Mouse (Mus musculus) macrophage (primary cell): ENCODE measurements around the gene Haus6. TPM values are rescaled to one million over a fixed set of nuclear protein-coding genes. Genes with fewer than 3 reads are reported as not detected.

Source experiments
- H3K27ac ChIP-seq: fragments of 350-480 bp; formaldehyde crosslinking; 2 replicates; pipeline ENCODE4 v1.9.0; 2021
- H3K36me3 ChIP-seq: fragments of 350-480 bp; formaldehyde crosslinking; 2 replicates; pipeline ENCODE4 v1.9.0; 2021; ENCODE audit errors: inconsistent target
- H3K4me3 ChIP-seq: fragments of 350-480 bp; formaldehyde crosslinking; 2 replicates; pipeline ENCODE4 v1.9.0; 2021; ENCODE audit errors: inconsistent target
- H3K79me2 ChIP-seq: fragments of 350-480 bp; formaldehyde crosslinking; 2 replicates; pipeline ENCODE4 v1.9.0; 2021; ENCODE audit errors: inconsistent target
- WGBS: methylation state at CpG from one replicate; pipeline ENCODE4 v1.1.7; 2026; ENCODE audit warnings: inconsistent platforms; ENCODE audit not compliant: missing documents; 5-methylcytosine and 5-hydroxymethylcytosine counted together
- polyA plus RNA-seq: library from polyadenylated mRNA; stranded (reverse); fragments of 250-400 nt; gene quantifications from 3 replicates; pipeline ENCODE4 v1.2.4, GENCODE M21; 2018; ENCODE audit warnings: inconsistent platforms

Gene Haus6
- polyA plus RNA-seq, 1 experiment from 2014 or later: 3.5 TPM

DNA sequence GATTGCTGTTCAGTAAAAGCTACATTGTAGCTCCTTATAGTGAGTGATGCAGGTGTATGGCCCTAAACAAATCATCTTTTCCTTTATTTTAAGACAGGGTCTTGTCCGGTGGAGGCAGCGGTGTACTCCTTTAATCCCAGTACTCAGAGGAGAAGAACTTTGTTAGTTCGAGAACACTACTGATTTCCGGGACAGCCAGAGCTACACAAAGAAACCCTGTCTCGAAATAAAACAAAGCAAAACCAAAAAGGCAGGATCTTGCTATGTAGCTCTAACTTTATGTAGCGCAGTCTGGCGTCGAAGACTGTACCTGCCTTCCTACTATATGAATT is 400 bp upstream of the Haus6 start:
- Histone ChIP-seq H3K36me3 (no peaks in the 10 kb centered on the region), H3K4me3 (peak overlapping the region; percentile 85), H3K27ac (peak overlapping the region; percentile 67), H3K79me2 (peaks cover 46% of the 10 kb centered on the region)
- WGBS: 38% methylated on average over 8 of the region's 8 CpGs

DNA sequence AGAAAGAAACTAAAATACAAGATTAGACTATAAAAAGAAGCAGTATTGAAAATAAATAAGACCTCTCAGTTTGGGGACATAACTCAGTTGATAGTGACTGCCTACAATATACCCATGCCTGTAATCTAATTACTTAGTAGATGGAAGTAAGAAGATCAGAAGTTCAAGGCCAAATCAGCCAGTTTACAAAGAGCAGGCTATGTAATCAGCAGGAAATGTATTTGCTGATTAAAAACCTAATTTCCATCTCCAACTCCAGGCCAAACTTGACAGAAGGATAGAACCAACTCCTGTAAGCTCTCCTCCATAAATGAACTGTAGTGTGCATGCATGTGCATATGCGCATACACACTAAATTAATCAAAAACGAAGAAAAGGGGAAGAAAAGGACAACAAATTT is 20.6 kb downstream of the Haus6 start:
- Histone ChIP-seq H3K79me2 (no peaks in the 10 kb centered on the region), H3K4me3 (no peak overlapping the region), H3K27ac (no peak overlapping the region), H3K36me3 (no peaks in the 10 kb centered on the region; the same call in 1 of the 2 replicates)
- WGBS: 100% methylated on average over 2 of the region's 2 CpGs

DNA sequence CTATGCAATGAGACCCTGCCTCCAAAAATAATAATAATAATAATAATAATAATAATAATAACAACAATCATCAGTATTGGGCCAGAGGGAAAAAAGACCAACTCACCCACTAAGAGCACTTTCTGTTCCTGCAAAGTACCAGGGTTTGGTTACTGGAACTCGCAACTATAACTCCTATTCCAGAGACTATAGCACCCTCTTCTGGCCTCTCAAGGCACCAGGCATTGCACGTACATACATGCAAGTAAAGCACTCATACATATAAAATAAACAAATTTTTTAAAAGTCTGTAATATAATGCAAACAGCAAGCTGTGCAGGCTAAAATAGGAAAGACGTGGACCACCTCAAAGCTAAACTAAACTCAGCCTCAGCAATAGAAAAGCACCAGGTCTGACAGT is 23.6 kb downstream of the Haus6 start:
- peaks cover 12% of the 10 kb centered on the region; the same call in 1 of the 2 replicates for H3K36me3 ChIP-seq
- 86% methylated on average over 3 of the region's 3 CpGs for WGBS
- no peak overlapping the region for H3K4me3 ChIP-seq
- no peak overlapping the region for H3K27ac ChIP-seq
- H3K79me2 ChIP-seq: no peaks in the 10 kb centered on the region

DNA sequence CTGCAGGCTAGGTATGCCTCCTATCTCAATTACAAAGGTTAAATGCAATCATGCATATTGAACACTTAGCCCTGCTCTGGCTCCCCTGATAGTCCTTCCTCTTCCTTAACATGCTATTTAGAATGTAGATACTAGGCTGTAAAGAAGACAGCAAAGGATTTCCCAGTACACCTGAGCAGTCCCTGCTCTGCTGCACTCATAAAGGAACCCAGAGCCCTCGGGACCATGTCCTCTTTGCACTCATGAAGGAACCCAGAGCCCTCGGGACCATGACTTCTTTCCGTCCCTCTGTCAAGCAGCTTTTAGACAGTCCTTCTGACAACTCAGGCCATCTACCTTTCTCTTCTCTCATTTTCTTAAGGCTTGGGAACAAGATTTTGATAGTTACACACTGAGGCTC is 31.3 kb downstream of the Haus6 start:
- H3K27ac ChIP-seq: peak overlapping the region; percentile 44
- H3K4me3 ChIP-seq: no peak overlapping the region
- 84% methylated on average over 3 of the region's 3 CpGs for WGBS
- H3K79me2 ChIP-seq: peaks cover 34% of the 10 kb centered on the region
- peaks cover 9% of the 10 kb centered on the region; the same call in 1 of the 2 replicates for H3K36me3 ChIP-seq

DNA sequence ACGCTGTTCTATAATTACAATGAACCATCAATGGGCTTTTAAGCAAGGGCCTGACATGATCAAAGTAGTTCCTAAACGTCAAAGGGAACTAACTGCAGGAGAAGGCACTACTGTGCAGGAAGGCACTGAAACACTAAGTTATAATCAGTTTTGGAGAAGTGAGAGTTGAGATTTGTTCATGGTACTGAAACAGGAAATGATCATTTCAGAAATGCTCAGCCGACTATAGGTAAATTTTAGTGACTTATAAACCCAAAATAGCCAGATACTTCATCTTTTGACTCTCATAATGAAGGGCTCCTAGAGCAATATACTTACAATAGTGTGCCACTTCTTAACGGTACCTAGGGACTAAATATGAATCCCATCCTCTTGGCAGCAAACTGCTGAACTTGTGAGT is 31.8 kb downstream of the Haus6 start:
- 19% methylated on average over 4 of the region's 4 CpGs for WGBS
- Histone ChIP-seq H3K27ac (peak overlapping the region; percentile 44), H3K4me3 (no peak overlapping the region), H3K79me2 (peaks cover 34% of the 10 kb centered on the region), H3K36me3 (0 out of 2 replicates have a peak, but pooled peaks cover 4% of the 10 kb centered on the region)

DNA sequence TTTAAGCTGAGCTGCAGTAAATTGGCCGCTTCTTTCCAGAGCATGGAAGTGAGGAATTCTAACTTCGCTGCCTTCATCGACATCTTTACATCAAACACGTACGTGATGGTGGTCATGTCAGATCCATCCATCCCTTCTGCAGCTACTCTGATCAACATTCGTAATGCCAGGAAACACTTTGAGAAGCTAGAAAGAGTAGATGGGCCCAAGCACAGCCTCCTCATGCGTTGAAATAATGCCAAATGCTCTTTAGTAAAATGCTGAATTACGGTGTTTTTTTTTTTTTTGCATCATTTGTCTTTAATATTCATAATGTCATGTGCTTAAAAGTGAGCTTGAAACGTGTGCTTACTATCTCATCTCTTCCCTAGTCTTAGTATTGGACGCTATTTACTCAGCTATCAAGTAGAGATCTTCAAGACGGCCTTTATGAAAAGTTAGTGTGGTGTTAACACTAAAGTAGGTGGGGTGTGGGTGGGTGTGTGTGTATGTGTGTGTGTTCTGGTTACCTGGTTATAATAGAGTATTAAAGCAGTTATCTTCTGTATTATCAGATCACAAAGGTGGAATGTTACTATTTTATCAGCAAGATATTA is 35.1 kb downstream of the Haus6 start:
- Histone ChIP-seq H3K36me3 (no peaks in the 10 kb centered on the region), H3K4me3 (peak overlapping the region; percentile 85), H3K79me2 (peaks cover 34% of the 10 kb centered on the region), H3K27ac (peak overlapping the region; percentile 51)
- WGBS: 27% methylated on average over 11 of the region's 11 CpGs

DNA sequence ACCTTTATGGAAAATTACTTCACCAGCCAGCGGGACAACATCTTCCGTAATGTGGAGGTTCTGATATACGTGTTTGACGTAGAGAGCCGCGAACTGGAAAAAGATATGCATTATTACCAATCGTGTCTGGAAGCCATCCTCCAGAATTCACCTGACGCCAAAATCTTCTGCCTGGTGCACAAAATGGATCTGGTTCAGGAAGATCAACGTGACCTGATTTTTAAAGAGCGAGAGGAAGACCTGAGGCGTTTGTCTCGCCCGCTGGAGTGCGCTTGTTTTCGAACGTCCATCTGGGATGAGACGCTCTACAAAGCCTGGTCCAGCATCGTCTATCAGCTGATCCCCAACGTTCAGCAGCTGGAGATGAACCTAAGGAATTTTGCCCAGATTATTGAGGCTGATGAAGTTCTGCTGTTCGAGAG is 35.7 kb downstream of the Haus6 start:
- Histone ChIP-seq H3K36me3 (no peaks in the 10 kb centered on the region), H3K4me3 (peak overlapping the region; percentile 85), H3K27ac (peak overlapping the region; percentile 51), H3K79me2 (peaks cover 34% of the 10 kb centered on the region)
- WGBS: 2% methylated on average over 20 of the region's 20 CpGs

DNA sequence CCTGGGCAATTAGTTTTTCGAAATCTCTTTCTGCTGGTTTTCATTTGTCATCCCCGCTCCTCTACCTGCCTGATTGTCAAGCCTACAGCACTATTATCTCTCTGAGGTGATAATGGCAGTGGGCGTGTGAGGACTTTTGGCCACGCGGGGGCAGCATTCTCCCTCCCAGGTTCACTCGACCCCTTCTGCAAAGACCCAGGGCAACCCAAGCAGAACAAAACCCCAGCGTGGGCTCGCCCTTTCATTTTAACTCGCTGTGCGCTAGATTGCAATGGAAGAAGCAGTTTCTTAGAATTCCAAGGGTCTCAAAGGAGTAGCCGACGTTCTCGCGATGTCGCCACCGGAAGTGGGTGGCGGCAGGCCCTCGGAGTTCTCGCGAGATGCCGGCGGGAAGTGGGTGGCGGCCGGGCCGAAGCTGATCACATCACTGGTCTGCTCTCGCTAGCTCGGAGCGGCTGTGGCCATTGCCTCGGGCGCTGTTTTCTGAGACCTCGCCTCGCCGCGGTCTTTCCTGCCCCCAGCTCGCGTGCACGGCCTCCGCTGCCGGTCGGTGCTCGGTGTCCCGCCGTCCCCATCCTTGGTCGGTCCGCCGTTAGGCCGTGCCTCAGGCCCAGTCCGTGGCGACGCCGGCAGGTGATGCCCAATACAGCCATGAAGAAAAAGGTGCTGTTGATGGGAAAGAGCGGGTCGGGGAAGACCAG is 36.4 kb downstream of the Haus6 start, which contains the start of gene Rraga:
Gene Rraga, plus strand, starts transcription at position 386 of the 701 bp plus-strand sequence.
- peaks cover 34% of the 10 kb centered on the region for H3K79me2 ChIP-seq
- peak within 1 kb of the TSS; percentile 85 for H3K4me3 ChIP-seq
- H3K36me3 ChIP-seq: no peaks in the 10 kb centered on the region
- H3K27ac ChIP-seq: peak within 1 kb of the TSS; percentile 87
- under 1% methylated on average over 52 of the region's 53 CpGs for WGBS

DNA sequence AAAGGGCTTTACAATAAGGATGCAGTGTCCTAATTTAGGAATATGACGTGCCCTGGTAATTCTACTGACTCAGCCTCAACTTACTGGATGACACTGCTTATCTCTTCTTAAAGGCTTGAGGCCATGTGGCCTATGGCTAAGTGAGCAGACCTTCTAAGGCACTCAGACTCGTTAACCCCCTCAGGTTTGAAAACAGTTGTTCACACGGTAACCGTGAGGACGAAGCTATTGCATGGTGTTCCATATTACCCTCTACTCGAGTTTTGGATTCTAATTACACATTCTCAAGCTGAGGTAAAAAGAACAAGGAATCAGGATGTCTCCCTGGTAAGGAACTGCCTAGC is 36.9 kb downstream of the Haus6 start:
- 24% methylated on average over 6 of the region's 6 CpGs for WGBS
- H3K36me3 ChIP-seq: no peaks in the 10 kb centered on the region
- H3K79me2 ChIP-seq: peaks cover 34% of the 10 kb centered on the region
- peak overlapping the region; percentile 85 for H3K4me3 ChIP-seq
- H3K27ac ChIP-seq: peak overlapping the region; percentile 87

DNA sequence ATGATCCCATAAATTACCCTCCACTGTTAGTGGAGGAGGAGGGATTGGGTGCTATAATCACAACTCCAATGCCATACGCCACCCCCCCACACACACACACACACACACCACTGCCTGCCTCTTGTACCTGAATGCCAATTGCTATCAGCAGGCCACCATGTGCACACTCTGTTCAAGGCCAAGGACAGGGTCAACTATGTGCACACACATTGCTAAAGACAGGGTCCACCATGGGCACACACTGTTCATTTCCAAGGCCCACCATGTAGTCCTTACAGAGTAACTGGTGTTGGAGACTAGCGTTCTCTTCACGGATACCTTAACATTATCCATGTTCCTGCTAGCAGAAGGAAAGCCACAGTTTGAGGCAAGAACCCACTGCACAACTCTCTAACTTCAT is 50.8 kb downstream of the Haus6 start:
- Histone ChIP-seq H3K36me3 (no peaks in the 10 kb centered on the region), H3K4me3 (no peak overlapping the region), H3K27ac (no peak overlapping the region), H3K79me2 (no peaks in the 10 kb centered on the region)
- WGBS: 100% methylated on average over 3 of the region's 3 CpGs

DNA sequence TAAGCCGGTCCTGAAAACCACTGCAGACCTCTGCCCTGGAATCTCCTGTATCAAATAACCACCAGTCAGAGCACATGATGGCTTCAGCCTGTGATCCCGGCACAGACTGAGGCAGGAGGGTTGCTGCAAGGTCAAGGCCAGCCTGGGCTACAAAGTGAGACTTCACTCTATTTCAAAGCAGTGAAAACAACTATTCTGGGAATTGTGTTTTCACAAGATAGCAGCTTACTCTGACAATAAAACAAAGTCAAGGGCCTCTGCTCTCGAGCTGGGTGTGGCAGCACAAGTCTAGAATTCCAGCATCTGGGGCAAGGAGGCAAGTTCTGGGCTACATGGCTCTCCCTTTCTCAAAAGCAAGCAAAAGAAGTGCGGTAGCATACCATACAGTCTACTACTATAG is 52.8 kb downstream of the Haus6 start:
- no peaks in the 10 kb centered on the region for H3K36me3 ChIP-seq
- H3K79me2 ChIP-seq: no peaks in the 10 kb centered on the region
- WGBS: 81% methylated on average over 4 of the region's 4 CpGs
- no peak overlapping the region for H3K27ac ChIP-seq
- H3K4me3 ChIP-seq: no peak overlapping the region

DNA sequence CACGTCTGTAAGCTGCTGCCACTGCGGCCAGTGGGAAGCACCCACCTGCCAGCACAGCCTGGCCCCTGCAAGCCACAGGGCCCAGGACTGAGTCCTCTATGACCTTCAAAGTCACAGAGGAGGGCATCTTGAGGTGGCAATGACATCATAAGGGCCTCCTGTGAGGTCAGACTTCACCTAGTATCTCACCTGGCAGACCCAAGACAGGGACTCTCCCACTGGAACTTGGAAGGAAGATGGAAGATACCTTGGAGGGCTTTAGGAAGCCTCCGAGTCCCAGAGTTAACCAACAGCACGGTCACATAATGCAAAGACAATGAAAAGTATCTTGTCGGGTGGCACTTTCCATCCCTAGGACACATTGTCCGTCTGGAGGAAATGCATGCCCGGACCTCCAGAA is 53.6 kb downstream of the Haus6 start, which contains the start of gene Saxo1:
Gene Saxo1, minus strand, starts transcription at position 101 of the 400 bp plus-strand sequence.
- Histone ChIP-seq H3K36me3 (no peaks in the 10 kb centered on the region), H3K27ac (no peak within 1 kb of the TSS), H3K79me2 (no peaks in the 10 kb centered on the region), H3K4me3 (no peak within 1 kb of the TSS)
- 94% methylated on average over 7 of the region's 7 CpGs for WGBS

DNA sequence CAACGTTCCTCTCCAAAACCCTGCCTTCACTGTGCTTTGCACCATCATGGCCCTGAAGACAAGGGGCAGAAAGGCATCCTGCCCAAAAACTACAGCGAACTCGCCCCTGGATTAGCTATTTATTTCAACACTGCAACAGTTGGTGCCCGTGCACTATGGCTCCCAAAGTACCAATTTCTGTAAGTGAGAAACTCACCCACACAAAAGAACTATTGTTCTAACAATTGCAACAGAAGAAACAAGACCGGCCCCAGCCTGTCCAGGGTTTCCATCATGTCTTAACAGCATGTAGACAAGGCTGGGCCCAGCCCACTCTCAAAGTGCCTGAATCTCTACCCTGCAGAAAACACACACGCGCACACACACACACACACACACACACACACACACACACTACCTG is 54.5 kb downstream of the Haus6 start:
- no peak overlapping the region for H3K4me3 ChIP-seq
- WGBS: 88% methylated on average over 7 of the region's 7 CpGs

DNA sequence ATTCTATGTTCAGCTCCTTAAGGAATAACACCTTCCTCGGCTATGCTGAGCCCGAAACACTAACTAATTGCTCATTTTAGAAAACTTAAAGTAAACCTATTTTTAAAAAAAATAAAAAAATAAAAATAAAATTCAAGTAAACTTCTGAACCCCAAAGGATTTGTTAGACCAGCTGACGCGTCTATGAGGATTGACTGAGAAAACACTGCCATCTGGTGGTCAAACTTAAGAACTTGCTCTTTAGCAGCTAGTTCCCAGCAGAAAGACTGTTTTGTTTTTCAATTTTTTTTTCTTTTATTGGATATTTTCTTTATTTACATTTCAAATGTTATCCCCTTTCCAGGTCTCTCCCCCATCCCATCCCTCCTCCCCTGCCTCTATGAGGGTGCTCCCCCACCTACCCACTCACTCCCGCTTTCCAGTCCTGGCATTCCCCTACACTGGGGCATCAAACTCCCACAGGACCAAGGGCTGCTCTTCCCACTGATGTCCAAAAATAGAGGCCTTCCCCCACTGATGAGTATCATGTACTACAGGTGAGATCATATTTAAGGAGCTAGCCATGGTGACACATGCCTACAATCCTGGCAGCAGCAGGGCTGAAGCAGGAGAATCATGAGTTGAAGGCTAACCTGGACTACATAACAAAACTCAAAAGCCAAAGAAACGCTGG is 56.7 kb downstream of the Haus6 start:
- H3K27ac ChIP-seq: no peak overlapping the region
- H3K79me2 ChIP-seq: no peaks in the 10 kb centered on the region
- H3K36me3 ChIP-seq: no peaks in the 10 kb centered on the region
- H3K4me3 ChIP-seq: no peak overlapping the region
- WGBS: 31% methylated on average over 6 of the region's 6 CpGs

More for the DNA sequence above, 54.5 kb downstream of the Haus6 start:
- Histone ChIP-seq H3K36me3 (no peaks in the 10 kb centered on the region), H3K79me2 (no peaks in the 10 kb centered on the region), H3K27ac (no peak overlapping the region)

DNA sequence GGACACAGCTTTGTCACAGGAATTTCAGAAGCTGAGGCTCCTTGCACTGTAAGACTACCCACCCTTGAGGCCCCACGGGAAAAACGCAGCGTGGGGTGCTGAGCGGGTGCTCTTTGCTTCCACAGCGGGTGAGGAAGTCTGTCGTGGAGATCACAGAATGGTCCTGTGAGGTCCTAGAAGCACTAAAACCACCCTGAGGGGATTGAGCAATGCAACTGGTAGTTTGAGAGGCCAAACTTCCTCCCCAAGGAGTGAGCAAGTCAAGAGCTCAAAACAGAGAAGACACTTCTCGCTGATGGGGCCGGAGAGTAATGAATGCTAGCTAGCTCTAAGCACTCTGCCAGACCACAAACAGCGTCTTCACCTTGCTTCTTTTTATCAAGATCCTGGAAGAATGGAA is 63.5 kb downstream of the Haus6 start:
- WGBS: 15% methylated on average over 9 of the region's 9 CpGs
- Histone ChIP-seq H3K36me3 (no peaks in the 10 kb centered on the region), H3K79me2 (no peaks in the 10 kb centered on the region), H3K27ac (no peak overlapping the region), H3K4me3 (no peak overlapping the region)
